Mouse (Mus musculus) heart, postnatal 10 days (tissue): Measurements from ENCODE around the gene Lipc. TPM values are rescaled to one million over a fixed set of nuclear protein-coding genes. Genes with fewer than 3 reads are reported as not detected.

Experiments
- DNase-seq, 2 experiments: peaks; one replicate each; pipeline ENCODE4 v3.0.0; 2021
- intact Hi-C: fragments of 180-260 bp; cut with DNase I; formaldehyde crosslinking; loops from one replicate; pipeline ENCODE4 v1.15.1; 2025
- microRNA-seq, 2 experiments: library from miRNA; unstranded; fragments of <30 nt; microRNA quantifications; one replicate each; pipeline ENCODE4 v1.2.0; 2022
- total RNA-seq, 2 experiments: library from RNA; stranded (reverse); gene quantifications; 2 replicates each; pipeline ENCODE4 v1.2.3; 2021

Gene Lipc
- total RNA-seq, 2 experiments from 2014 or later, result 0.27 TPM; not detected in 1

DNA sequence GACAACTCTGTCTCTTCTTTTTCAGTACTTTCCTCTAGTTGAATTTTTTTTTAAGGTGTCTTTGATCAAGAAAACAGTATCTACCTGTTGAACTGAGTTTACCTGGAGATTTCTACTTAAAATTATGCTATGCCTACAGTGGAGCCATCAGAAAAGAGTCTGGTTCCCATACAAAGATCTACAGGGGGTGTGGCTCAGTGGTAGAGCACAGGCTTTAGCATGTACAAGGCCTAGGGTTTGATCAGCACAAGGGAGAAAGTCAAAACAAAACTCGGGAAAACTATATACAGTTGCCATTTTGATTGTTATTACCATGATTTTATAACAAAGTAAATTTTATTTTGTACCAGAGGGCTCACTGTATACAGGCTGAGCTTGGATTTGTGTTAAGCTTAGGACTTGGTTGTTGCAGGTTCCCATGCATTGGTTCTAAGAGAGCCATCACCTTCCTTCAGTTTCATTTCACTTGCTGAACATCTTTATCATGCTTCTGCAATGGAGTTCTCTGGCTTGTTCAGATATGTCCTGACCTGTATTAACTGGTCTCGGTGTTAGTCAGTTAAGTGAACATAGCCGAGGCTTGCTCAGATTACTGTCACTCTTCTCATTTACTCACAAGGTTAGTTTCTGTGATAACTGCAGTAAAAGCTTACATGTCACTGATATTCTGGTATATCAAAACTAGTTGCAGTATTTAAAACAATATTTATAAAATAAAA, 200.4 kb downstream of the Lipc start:
- intact Hi-C loops, result no loop called here
- no peak for DNase-seq

Small RNA genes lying within 50 kb of the gene (microRNA-seq; reads per million reads assigned to microRNA genes)
- gene Gm25149, result 0 reads per million in 2 experiments

Other genes starting within 250 kb of the Lipc start
- under 1 TPM; 0.12 to 0.29 TPM for gene Aqp9, start 216.5 kb upstream of the Lipc start, total RNA-seq